Mouse (Mus musculus) forebrain, embryonic 16.5 days (tissue): ENCODE data around the gene Scd3. TPM values are rescaled to one million over a fixed set of nuclear protein-coding genes. Genes with fewer than 3 reads are reported as not detected.

Experiments used
- ATAC-seq: fragments of 200-750 bp; cut with Nextera tagmentation; 2 replicates; pipeline ENCODE4 v1.8.0; 2017; ENCODE audit warnings: mild to moderate bottlenecking, moderate library complexity
- H3K27ac ChIP-seq: fragments of 300-500 bp; sonication (generic); 2 replicates; pipeline ENCODE4 v1.5.1; 2014; ENCODE audit warnings: low read length, control low read depth
- H3K27me3 ChIP-seq: fragments of 300-500 bp; sonication (generic); replicated peaks from 2 replicates; pipeline ENCODE4 v1.6.1; 2014; ENCODE audit warnings: low read length; ENCODE audit not compliant: control insufficient read depth, insufficient read depth
- H3K36me3 ChIP-seq: fragments of 300-500 bp; sonication (generic); 2 replicates; pipeline ENCODE4 v1.6.1; 2014; ENCODE audit not compliant: control insufficient read depth, insufficient read depth
- H3K4me1 ChIP-seq: fragments of 300-500 bp; sonication (generic); replicated peaks from 2 replicates; pipeline ENCODE4 v1.6.1; 2014; ENCODE audit warnings: low read length; ENCODE audit not compliant: control insufficient read depth, insufficient read depth
- H3K4me2 ChIP-seq: fragments of 300-500 bp; sonication (generic); 2 replicates; pipeline ENCODE4 v1.6.1; 2014; ENCODE audit warnings: mild to moderate bottlenecking, low read length, control low read depth
- H3K4me3 ChIP-seq: fragments of 300-500 bp; sonication (generic); replicated peaks from 2 replicates; pipeline ENCODE4 v1.5.1; 2014; ENCODE audit warnings: mild to moderate bottlenecking, low read length, control low read depth
- H3K9ac ChIP-seq: fragments of 300-500 bp; sonication (generic); replicated peaks from 2 replicates; pipeline ENCODE4 v1.6.1; 2014; ENCODE audit warnings: low read depth, low read length, control low read depth
- H3K9me3 ChIP-seq: fragments of 300-500 bp; sonication (generic); 2 replicates; pipeline ENCODE4 v1.6.1; 2016; ENCODE audit warnings: low read length; ENCODE audit not compliant: control insufficient read depth
- WGBS: fragments of 180-500 bp; shearing (Covaris S2); extraction: QIAGEN DNeasy Blood & Tissue Kit; methylation state at CpG from one replicate; pipeline ENCODE4 v1.1.7; 2014; 5-methylcytosine and 5-hydroxymethylcytosine counted together
- polyA plus RNA-seq: library from polyadenylated mRNA; unstranded; fragments of >200 nt; fragmentation: Nextera tagmentation; extraction: Ambion mirVana; gene quantifications from 2 replicates; pipeline ENCODE4 v1.2.1, GENCODE M21; 2015

The Scd3 gene
- polyA plus RNA-seq, 1 experiment from 2014 or later, result 2.1 TPM

DNA sequence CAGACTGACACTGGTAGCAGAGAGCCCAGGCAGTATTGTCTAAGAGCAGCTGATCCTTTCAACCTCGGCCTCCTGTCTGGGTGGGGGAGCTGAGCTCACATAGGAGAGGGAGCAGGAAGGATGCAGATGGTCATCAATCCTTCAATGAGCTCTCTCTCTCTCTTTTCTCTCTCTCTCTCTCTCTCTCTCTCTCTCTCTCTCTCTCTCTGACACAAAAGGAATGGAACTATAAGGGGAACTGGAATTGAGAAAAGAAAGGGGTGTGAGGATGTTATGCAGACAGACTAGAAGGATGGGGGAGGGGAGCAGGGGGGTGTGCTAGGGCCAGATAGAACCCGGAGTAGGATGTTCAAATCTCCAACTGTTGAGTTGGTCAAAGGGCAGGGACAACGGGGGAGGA, 10.7 kb upstream of the Scd3 start, which contains the start of gene Pkd2l1:
Pkd2l1 (minus strand) TSS at position 101 of the 400 bp plus-strand sequence.
- no peaks in the 10 kb centered on the region for H3K9me3 ChIP-seq
- no peaks in the 10 kb centered on the region for H3K36me3 ChIP-seq
- no peak within 1 kb of the TSS for H3K27ac ChIP-seq
- H3K4me2 ChIP-seq, result no peak within 1 kb of the TSS
- H3K27me3 ChIP-seq, result no peaks in the 10 kb centered on the region
- no peak within 1 kb of the TSS for H3K4me3 ChIP-seq
- no peaks in the 10 kb centered on the region for H3K4me1 ChIP-seq
- 47% methylated on average over 3 of the region's 3 CpGs for WGBS
- H3K9ac ChIP-seq, result no peak within 1 kb of the TSS
- no peak for ATAC-seq

DNA sequence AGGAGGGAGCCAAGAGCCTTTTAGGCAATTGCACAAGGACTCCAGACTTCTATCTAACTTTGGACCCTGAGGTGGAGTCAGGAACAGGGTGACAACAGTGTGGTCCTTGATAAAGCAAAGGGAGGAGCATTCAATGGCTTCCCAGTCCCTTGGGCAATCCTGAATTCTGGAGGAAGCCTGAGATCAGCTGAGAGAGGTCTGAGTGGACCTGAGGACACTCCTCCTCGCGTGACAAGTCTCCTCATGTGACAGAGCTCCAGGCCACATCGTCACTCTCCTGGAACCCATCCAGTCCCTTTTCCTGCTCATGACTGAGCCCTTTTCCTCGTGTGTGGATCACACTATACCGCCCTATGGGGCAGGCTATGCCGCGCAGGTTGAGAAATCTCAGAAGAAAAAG, 9.2 kb upstream of the Scd3 start:
- no peaks in the 10 kb centered on the region for H3K4me1 ChIP-seq
- H3K27ac ChIP-seq, result no peak overlapping the region
- 83% methylated on average over 7 of the region's 7 CpGs for WGBS
- no peak overlapping the region for H3K4me2 ChIP-seq
- no peaks in the 10 kb centered on the region for H3K27me3 ChIP-seq
- no peak for ATAC-seq
- no peak overlapping the region for H3K4me3 ChIP-seq
- no peak overlapping the region for H3K9ac ChIP-seq
- H3K36me3 ChIP-seq, result no peaks in the 10 kb centered on the region
- no peaks in the 10 kb centered on the region for H3K9me3 ChIP-seq

DNA sequence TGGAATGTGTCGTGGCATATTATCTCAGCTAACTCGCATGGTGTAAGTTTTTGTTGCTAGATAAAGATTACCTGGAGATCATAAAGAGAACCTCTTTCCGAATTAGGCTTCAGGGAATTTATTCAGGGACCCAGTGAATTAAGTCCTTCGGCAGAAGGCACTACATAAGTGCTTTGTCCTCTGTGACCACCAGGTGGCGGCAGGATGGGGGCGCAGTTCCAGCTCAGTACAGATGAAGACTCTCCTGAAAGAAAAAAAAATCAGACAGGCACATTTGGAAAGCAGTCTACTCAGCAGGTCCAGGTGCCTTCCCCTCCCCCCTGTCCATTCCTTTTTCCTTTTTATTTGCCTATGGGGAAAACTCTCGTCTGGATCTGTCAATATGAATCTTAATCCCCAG, 7.9 kb upstream of the Scd3 start:
- ATAC-seq, result peak; percentile 52; the same call in 1 of the 2 replicates
- H3K4me1 ChIP-seq, result no peaks in the 10 kb centered on the region

DNA sequence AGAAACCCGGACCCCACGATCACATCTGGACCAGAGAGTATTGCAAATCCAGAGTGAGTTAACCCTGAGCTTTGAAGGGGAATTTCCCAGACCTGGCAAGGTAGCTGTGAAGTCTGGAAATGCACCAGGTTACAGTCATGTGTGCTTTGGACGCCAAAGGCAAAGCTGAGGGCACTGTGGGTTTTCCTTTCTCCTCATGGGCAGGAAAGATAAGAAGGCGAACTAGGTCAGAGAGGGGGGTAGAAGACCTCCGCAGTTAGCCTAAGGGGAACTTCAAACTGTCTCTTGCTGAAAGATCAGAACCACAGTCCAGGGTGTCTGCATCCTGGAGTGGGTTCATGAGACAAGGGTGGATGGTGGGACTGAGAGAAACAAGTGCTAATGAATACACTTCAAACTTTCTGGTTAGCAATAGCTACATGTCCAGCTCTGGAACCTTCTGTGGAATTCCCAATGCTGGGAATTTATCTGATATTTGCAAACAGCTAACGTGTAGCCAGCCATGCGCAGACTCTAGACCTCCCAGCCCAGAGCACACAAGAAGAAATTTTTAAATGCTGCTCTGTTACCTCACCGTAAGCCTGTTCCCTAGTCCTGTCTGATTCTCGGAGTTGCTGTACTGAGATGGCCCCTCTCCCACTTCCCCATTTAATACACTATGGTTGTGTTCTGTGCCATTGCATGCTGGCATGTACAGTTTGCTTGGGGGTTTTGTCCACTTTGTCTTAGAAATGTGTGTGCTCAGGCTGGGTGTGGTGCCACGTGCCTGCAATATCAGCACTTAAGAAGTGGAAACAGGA, 5.8 kb upstream of the Scd3 start:
- Histone ChIP-seq H3K4me2 (no peak overlapping the region), H3K9me3 (no peaks in the 10 kb centered on the region), H3K9ac (no peak overlapping the region), H3K4me1 (no peaks in the 10 kb centered on the region), H3K36me3 (no peaks in the 10 kb centered on the region), H3K4me3 (no peak overlapping the region), H3K27ac (no peak overlapping the region), H3K27me3 (no peaks in the 10 kb centered on the region)
- 91% methylated on average over 10 of the region's 10 CpGs for WGBS
- no peak for ATAC-seq

More for the DNA sequence above, 7.9 kb upstream of the Scd3 start:
- no peak overlapping the region for H3K27ac ChIP-seq
- H3K9me3 ChIP-seq, result no peaks in the 10 kb centered on the region
- H3K4me2 ChIP-seq, result no peak overlapping the region
- WGBS, result 9% methylated on average over 7 of the region's 7 CpGs
- H3K36me3 ChIP-seq, result no peaks in the 10 kb centered on the region
- no peaks in the 10 kb centered on the region for H3K27me3 ChIP-seq
- no peak overlapping the region for H3K4me3 ChIP-seq
- no peak overlapping the region for H3K9ac ChIP-seq

DNA sequence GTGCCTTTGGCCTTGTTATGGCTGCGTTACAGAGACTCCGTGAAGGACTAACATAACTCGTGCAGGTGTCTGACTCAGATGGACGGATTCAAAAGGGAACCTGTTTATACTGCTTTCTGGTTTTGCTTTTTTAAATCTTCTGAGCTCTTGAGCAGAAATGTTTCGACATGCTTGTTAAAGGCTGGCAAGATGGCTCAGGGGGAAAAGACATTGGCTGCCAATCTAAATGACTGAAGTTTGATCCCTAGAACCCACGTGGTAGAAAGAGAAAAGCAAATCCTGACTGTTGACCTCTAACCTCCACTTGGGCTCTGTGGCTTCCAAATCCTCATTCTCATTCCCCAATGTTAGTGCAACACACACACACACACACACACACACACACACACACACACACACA, 4.6 kb upstream of the Scd3 start:
- ATAC-seq, result no peak
- no peak overlapping the region for H3K9ac ChIP-seq
- H3K4me1 ChIP-seq, result no peaks in the 10 kb centered on the region
- H3K9me3 ChIP-seq, result no peaks in the 10 kb centered on the region
- no peak overlapping the region for H3K4me3 ChIP-seq
- H3K27ac ChIP-seq, result no peak overlapping the region
- 91% methylated on average over 6 of the region's 6 CpGs for WGBS
- no peaks in the 10 kb centered on the region for H3K27me3 ChIP-seq
- H3K4me2 ChIP-seq, result no peak overlapping the region
- no peaks in the 10 kb centered on the region for H3K36me3 ChIP-seq

DNA sequence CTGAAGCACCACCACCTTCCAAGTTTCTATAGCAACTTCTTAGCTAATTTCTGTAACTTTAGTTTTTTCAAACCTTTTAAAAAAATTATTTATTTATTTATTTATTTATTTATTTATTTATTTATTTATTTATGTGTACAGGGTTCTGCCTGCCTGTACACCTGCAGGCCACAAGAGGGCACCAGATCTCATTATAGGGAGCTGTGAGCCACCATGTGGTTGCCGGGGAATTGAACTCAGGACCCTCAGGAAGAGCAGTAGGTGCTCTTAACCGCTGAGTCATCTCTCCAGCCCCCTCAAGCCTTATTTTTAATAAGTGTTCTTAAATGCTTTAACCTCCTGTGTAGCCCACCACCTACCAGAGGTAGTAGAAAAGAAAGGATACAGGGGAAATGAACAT, 4.1 kb upstream of the Scd3 start:
- H3K4me1 ChIP-seq, result no peaks in the 10 kb centered on the region
- ATAC-seq, result no peak
- H3K4me2 ChIP-seq, result no peak overlapping the region
- H3K4me3 ChIP-seq, result no peak overlapping the region
- H3K36me3 ChIP-seq, result no peaks in the 10 kb centered on the region
- no peak overlapping the region for H3K9ac ChIP-seq
- no peak overlapping the region for H3K27ac ChIP-seq
- WGBS, result 75% methylated on average over 2 of the region's 2 CpGs
- no peaks in the 10 kb centered on the region for H3K27me3 ChIP-seq
- H3K9me3 ChIP-seq, result no peaks in the 10 kb centered on the region

DNA sequence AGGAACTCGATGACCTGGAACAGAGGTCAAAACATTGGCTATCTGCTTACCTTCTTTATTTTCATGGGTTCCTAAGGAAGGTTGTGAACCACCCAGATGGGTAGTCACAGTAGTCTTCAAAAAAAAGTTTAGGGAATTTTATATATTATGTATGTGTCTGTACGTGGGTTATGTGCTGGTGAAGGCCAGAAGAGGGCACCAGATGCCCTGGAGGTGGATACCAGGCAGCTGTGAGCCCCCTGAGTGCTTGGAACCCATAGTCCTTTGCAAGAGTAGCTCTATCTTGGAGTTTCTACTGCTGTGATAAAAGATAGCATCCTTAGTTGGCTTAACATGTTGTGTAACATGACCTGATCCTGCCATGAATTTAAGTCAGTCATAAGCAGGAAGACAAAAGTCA, 4.0 kb downstream of the Scd3 start:
- Histone ChIP-seq H3K36me3 (no peaks in the 10 kb centered on the region), H3K27me3 (no peaks in the 10 kb centered on the region), H3K4me2 (no peak overlapping the region), H3K4me1 (no peaks in the 10 kb centered on the region), H3K27ac (no peak overlapping the region), H3K9ac (no peak overlapping the region), H3K9me3 (no peaks in the 10 kb centered on the region), H3K4me3 (no peak overlapping the region)
- 73% methylated on average over 2 of the region's 2 CpGs for WGBS
- no peak for ATAC-seq

DNA sequence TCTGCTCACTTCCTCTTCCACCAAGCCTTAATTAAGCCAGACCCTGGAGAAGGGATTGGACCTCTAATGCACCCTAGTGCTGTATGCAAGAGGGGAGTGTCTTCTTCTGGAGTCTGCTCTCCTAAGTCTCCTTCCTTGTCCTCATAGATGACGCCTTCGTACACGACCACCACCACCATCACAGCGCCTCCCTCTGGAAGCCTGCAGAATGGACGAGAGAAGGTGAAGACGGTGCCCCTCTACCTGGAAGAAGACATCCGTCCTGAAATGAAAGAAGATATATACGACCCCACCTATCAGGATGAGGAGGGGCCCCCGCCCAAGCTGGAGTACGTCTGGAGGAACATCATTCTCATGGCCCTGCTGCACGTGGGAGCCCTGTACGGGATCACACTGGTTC, 12.2 kb downstream of the Scd3 start:
- no peaks in the 10 kb centered on the region for H3K4me1 ChIP-seq
- no peaks in the 10 kb centered on the region for H3K27me3 ChIP-seq
- no peak overlapping the region for H3K4me2 ChIP-seq
- H3K36me3 ChIP-seq, result no peaks in the 10 kb centered on the region
- H3K9ac ChIP-seq, result no peak overlapping the region
- H3K9me3 ChIP-seq, result no peaks in the 10 kb centered on the region
- no peak overlapping the region for H3K4me3 ChIP-seq
- no peak overlapping the region for H3K27ac ChIP-seq
- WGBS, result 77% methylated on average over 12 of the region's 12 CpGs
- no peak for ATAC-seq

DNA sequence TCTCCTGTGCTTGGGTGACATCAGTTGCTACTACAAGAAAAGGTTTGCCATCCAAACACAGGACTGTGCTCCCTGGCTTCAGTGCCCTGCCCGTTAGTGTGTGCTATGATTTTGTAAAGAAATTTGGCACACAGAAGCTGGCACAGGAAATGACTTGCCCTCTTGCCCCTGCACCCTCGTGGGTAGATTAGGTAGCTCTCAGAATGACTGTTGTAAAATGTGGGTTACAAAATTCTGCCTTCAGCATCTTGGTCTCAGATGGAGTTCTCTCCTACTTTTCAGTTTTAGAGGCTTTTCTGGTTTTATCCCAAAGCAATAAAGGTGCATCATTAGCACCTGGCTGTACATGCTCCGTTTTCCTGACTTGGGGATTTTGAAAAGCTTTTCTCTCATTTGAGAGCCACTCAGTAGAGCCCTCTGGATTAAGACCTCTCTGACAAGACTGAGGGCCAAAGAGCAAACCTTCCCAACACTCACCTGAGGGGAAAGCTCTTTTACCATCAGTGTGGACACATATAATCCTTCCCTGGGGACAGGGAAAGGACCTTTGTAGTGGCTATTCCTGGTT, 15.0 kb downstream of the Scd3 start:
- no peak for ATAC-seq
- H3K27me3 ChIP-seq, result no peaks in the 10 kb centered on the region
- H3K36me3 ChIP-seq, result no peaks in the 10 kb centered on the region
- no peak overlapping the region for H3K27ac ChIP-seq
- no peak overlapping the region for H3K9ac ChIP-seq
- no peak overlapping the region for H3K4me3 ChIP-seq
- H3K9me3 ChIP-seq, result no peaks in the 10 kb centered on the region
- no peak overlapping the region for H3K4me2 ChIP-seq
- WGBS, result 65% methylated on average over 3 of the region's 3 CpGs
- no peaks in the 10 kb centered on the region for H3K4me1 ChIP-seq
